15 mouse cellular contexts compared by ENCODE assay signal in the genomic region with DNA sequence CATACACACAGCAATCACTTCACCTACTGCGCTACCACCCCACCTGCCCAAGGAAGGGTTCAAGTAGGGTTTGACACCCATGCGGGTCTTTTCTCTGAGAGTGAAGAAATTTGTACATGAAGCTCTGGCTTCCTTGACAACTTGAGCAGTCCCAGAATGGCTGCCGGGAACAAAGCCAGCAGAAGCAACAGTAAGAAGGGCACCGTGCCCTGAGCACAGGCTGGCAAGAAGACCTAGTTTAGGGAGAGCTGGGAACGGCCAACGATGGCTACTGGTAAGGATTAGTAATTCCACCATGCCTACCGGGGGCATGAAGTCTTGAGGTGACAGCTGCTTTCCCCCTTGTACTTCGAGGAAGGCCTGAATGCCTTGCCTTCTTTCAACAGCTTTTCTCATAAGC. TPM values are rescaled to one million over a fixed set of nuclear protein-coding genes. Genes with fewer than 3 reads are reported as not detected.
DNase-seq lines count a peak whose midpoint lies in the region; ATAC-seq and TF ChIP-seq lines count a peak whose summit lies in the region.
"Had no signal": no experiment of that assay in that cellular context is flagged by ENCODE, and none has a peak within 500 bp of the region (broad histone marks: within the 10 kb centered on the region; RNA-seq: fewer than 3 reads in every experiment).

No protein-coding gene starts in this region.

- no peak overlapping the region for H3K9ac ChIP-seq in forebrain, postnatal 0 days
- no peak overlapping the region for H3K9ac ChIP-seq in forebrain, embryonic 13.5 days

- H3K4me3 ChIP-seq in forebrain, postnatal 0 days (ENCODE audit: low read depth, low read length): no peak overlapping the region
- no peak overlapping the region for H3K4me3 ChIP-seq in forebrain, embryonic 13.5 days
- peak overlapping the region; percentile 10 for H3K4me3 ChIP-seq in megakaryocyte, embryonic 14.5 days (replicated peaks)
- H3K4me3 ChIP-seq: embryonic facial prominence, embryonic 10.5 days had no signal

- no peak overlapping the region for H3K4me2 ChIP-seq in forebrain, postnatal 0 days (ENCODE audit: low read depth)
- no peak overlapping the region for H3K4me2 ChIP-seq in forebrain, embryonic 13.5 days
- H3K4me2 ChIP-seq: liver, embryonic 11.5 days had no signal

- no peaks in the 10 kb centered on the region for H3K36me3 ChIP-seq in forebrain, postnatal 0 days (ENCODE audit: insufficient read depth)
- no peaks in the 10 kb centered on the region for H3K36me3 ChIP-seq in forebrain, embryonic 13.5 days (ENCODE audit: poor library complexity, severe bottlenecking)
- H3K36me3 ChIP-seq in megakaryocyte, embryonic 14.5 days (replicated peaks; ENCODE audit: low read length): no peaks in the 10 kb centered on the region

- 0 out of 2 replicates have a peak overlapping the region, but pooled peaks have one; percentile 16 for H3K27ac ChIP-seq in forebrain, postnatal 0 days (ENCODE audit: low read depth, low read length)
- H3K27ac ChIP-seq in forebrain, embryonic 13.5 days: no peak overlapping the region
- H3K27ac ChIP-seq: embryonic facial prominence, embryonic 10.5 days had no signal

- peak; percentile 40; the same call in 1 of the 2 replicates for ATAC-seq in forebrain, postnatal 0 days
- ATAC-seq in forebrain, embryonic 13.5 days: no peak
- ATAC-seq in megakaryocyte, adult 5-6 weeks (ENCODE audit: poor library complexity, severe bottlenecking): no peak
- ATAC-seq: forebrain, embryonic 16.5 days; inflammation-experienced regulatory T-cells, adult 6 months; midbrain, embryonic 16.5 days had no signal

- intact Hi-C loops in heart, postnatal 25 days (cut with DNase I): no loop called here

- TF ChIP-seq CTCF in forebrain, postnatal 0 days (IDR thresholded peaks at IDR 0.05; ENCODE audit: low read depth): no peak

- H3K27me3 ChIP-seq in forebrain, postnatal 0 days (ENCODE audit: insufficient read depth, low read length): no peaks in the 10 kb centered on the region
- no peaks in the 10 kb centered on the region for H3K27me3 ChIP-seq in forebrain, embryonic 13.5 days
- no peaks in the 10 kb centered on the region for H3K27me3 ChIP-seq in megakaryocyte, embryonic 14.5 days (replicated peaks)

- no peaks in the 10 kb centered on the region for H3K4me1 ChIP-seq in forebrain, postnatal 0 days (ENCODE audit: insufficient read depth)
- H3K4me1 ChIP-seq in forebrain, embryonic 13.5 days: no peaks in the 10 kb centered on the region
- no peaks in the 10 kb centered on the region for H3K4me1 ChIP-seq in megakaryocyte, embryonic 14.5 days

- DNase-seq in forebrain, postnatal 0 days: peak; percentile 80
- peak; percentile 59 for DNase-seq in cerebellum, adult 9-11 months
- peak; percentile 22 to 25 for DNase-seq in right cerebral cortex, adult 2 months (ENCODE audit: low spot score in 2 of 2)
- DNase-seq in B cell, adult 2 months: no peak
- no peak for DNase-seq in heart, postnatal 25 days (ENCODE audit: low spot score)
- DNase-seq: lung, postnatal 10 days; thymus, postnatal 36 days had no signal

- no peaks in the 10 kb centered on the region for H3K9me3 ChIP-seq in forebrain, postnatal 0 days (ENCODE audit: low read length)
- H3K9me3 ChIP-seq in forebrain, embryonic 13.5 days (replicated peaks): no peaks in the 10 kb centered on the region
- H3K9me3 ChIP-seq in megakaryocyte, embryonic 14.5 days: peaks cover 44% of the 10 kb centered on the region
- H3K9me3 ChIP-seq: embryonic facial prominence, embryonic 10.5 days had no signal

- WGBS in forebrain, postnatal 0 days: 57% methylated on average over 8 of the region's 8 CpGs
- WGBS in forebrain, embryonic 13.5 days: 77% methylated on average over 8 of the region's 8 CpGs

RNA-seq across cellular contexts. Expression of gene Arhgap28, which starts 41.9 kb away (rescaled TPM):
- total RNA-seq in forebrain, postnatal 0 days (2014; rRNA removed): 8.6 and 8.7 TPM in 2 replicates
- polyA plus RNA-seq in forebrain, postnatal 0 days (2015; fragmentation: Nextera tagmentation; extraction: Ambion mirVana): 3.6 and 4.2 TPM in 2 replicates
- polyA plus RNA-seq in forebrain, embryonic 13.5 days (2015; fragmentation: Nextera tagmentation; extraction: Ambion mirVana): 4.5 and 5.3 TPM in 2 replicates
- polyA plus RNA-seq in megakaryocyte, embryonic 14.5 days (2012; ENCODE audit: insufficient read depth, low replicate concordance): 0.13 TPM in 1 of 2 replicates, not detected in the other
- total RNA-seq in megakaryocyte, adult 5-6 weeks (2015): 0.54 and 0.84 TPM in 2 replicates
- total RNA-seq in megakaryocyte, adult 5-6 weeks (2017): 0.29 and 0.37 TPM in 2 replicates
- total RNA-seq in heart, postnatal 25 days (2021): 1 to 10 TPM; 2.5 to 3.0 TPM
- polyA plus RNA-seq: inflammation-experienced regulatory T-cells, adult 6 months had no signal

Comparison
In these comparisons a context has a peak if more than half of its experiments do, and no peak if none do; other contexts are left out.
1. DNase-seq: peak in forebrain, postnatal 0 days (single experiment), cerebellum, adult 9-11 months (single experiment) and right cerebral cortex, adult 2 months (2 of 2); none in B cell, adult 2 months (0 of 2) and heart, postnatal 25 days (single experiment).